Mouse (Mus musculus) monocyte, adult 2 months (primary cell): ENCODE data around the gene Pold4.

Source experiments
- DNase-seq, 2 experiments: peaks; one replicate each; pipeline ENCODE4 v3.0.0; 2022; ENCODE audit warnings: low spot score in 2 of 2, low read depth in 1 of 2

Pold4 gene

GRCm38 (mm10) chr19:4203604-4204326, 27.9 kb upstream of the Pold4 start:
- DNase-seq: no peak

DNA sequence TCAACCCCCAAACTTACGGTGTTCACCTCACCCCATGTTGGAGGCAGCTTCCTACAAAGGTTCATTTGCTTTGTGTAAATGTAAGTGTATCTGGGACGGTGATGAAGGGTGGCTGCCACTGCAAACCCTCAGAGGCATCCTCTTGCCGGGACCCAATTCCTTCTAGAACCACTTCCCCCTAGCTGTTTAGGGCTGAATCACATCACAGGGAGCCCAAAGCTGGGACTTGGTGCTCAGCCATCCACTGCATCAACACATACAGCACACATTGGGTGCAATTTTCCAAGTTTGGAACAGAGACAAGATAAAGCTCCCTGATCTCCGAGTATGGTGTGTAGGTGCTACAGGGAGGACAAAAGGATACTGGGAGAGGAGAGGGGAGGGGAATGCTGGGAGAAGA, 26.8 kb upstream of the Pold4 start:
- no peak for DNase-seq

DNA sequence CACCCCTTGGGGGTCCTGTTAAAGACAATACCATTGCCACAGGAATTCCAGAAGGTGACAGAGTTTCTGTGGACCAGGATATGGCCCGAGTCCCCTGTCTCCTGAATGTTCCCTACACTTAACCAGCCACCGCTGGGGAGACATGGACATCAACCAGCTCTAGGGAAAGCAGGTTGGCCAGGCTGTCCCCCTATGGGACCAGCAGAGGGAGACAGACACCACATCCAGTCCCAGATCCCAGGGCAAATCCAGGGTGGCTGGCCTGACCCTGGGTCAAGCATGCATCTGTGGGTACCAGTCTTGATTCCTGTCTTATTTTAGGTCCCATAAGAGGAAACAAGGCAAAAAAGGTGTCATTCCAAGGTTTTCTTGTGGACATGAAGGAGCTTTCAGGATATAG, 24.7 kb upstream of the Pold4 start:
- peak in 1 of 2 experiments; percentile 64 for DNase-seq

DNA sequence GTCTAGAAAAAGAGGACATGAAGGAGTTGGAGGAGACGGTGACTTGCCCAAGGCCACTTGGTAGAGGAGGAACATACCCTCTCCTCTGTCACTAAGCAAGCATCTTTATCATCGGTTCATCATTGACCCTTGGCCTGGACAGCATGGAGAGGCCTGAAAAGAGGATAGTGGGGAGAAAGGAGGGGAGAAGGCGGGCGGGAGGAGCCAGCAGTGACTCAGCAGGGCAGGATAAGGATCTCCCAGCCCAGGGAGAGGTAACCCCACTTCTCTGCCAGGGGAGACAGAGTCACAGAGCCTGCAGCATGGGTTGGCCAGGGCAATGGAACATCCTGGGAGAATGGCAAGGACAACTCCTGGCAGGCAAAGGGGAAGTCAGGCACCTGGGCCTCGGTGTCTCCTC, 23.1 kb upstream of the Pold4 start:
- no peak for DNase-seq

DNA sequence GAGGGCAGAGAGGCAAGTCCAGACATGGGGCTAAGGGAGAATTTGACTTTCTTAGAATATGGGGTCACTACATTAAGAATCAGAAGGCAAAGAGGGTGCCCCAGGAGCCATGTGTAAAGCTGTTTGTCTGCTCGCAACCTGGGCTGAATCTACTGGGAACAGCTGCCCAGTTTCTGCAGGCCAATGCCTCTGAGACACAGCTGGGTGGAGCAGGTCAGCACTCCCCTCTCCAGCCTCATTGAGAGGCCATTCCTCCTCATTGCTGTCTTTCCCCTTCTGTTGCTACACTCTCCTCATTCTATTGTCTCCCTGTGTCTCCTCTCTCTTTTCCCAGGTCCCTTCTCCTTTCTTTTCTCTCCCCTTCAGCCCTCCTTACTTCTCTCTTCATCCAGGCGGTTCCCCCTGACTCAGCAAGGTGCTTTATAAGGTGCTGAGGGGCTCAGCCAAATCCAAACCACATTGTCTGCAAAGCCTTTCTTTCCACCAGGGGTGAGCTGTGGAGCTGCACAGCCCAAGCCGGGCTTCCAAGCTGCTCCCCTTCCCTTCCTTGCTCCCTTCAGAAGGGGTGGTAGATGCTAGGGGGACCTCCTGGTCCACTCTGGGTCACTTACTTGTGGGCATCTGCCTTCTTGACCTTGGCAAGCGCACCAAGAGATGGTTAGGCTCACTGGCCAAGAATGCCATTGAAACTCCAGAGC, 19.7 kb upstream of the Pold4 start:
- no peak for DNase-seq

DNA sequence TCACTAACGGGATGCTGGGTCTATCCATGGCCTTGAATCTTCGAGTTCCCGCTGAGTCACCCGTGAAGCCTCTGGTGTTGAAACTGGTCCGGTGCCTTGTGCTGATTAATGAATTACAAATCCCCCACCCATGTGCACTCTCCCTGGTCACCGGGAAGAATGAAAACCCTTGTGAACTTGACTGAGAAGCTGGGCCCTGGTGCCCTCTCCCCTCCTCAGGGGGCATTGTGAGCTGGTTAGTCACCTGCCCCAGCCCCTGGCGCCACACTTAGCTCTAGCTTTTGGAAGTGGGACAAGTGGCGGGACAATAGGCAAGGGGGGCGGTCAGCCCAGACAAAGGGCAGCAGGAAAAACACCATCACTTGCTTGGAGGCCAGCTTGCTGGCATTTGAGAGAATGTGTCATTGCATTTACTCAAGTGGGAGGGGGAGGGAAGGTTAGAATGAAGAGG, 18.1 kb upstream of the Pold4 start:
- peak; percentile 42 to 55 for DNase-seq

- no peak for DNase-seq
Observed at GRCm38 (mm10) chr19:4214071-4214770, 17.5 kb upstream of the Pold4 start, which contains the start of the genes Clcf1 and AC109138.7. Gene Clcf1, plus strand, starts transcription at chr19:4214238. Gene AC109138.7, plus strand, starts transcription at chr19:4214357.

GRCm38 (mm10) chr19:4214771-4215450, 16.8 kb upstream of the Pold4 start:
- DNase-seq: no peak

- no peak for DNase-seq
Observed at GRCm38 (mm10) chr19:4215451-4215840, 16.3 kb upstream of the Pold4 start.

GRCm38 (mm10) chr19:4216041-4216685, 15.5 kb upstream of the Pold4 start:
- no peak for DNase-seq

DNA sequence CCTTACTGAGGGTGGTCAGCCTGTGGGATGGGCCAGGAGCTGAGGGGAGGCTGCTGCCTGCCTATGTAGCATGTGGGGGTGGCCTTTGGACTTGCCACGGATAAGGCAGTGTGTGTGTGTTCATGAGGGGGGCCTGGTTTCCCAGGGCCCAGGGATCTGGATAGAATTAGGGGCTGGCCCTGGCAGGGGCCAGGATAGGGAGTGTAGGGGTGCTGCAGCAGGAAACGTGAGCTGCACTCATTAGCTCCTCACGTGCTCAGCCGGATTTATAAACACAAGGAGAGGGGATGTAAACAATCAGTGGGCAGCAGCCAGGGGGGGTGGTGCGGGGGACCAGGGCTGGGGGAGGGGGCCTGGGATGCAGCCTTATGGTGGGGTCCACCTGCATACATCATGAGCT, 14.6 kb upstream of the Pold4 start:
- no peak for DNase-seq

GRCm38 (mm10) chr19:4217855-4218254, 13.8 kb upstream of the Pold4 start:
- no peak for DNase-seq

DNA sequence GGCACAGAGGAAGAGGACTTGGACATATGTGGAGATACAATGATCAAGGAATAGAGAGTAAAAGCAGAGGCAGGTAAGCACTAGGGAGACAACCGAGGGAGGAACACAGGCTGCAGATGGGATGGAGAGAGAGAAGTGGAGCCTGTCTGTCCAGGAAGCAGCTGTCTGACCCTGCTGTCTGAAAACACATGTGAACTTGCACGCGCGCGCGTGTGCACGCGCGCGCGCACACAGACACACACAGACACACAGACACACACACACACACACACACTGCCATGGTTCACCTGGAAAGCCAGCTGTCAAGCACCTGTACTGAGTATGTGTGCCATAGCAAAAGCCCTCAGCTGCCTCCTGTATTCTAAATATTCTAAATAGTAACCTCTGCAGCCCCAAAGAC, 13.4 kb upstream of the Pold4 start:
- no peak for DNase-seq

DNA sequence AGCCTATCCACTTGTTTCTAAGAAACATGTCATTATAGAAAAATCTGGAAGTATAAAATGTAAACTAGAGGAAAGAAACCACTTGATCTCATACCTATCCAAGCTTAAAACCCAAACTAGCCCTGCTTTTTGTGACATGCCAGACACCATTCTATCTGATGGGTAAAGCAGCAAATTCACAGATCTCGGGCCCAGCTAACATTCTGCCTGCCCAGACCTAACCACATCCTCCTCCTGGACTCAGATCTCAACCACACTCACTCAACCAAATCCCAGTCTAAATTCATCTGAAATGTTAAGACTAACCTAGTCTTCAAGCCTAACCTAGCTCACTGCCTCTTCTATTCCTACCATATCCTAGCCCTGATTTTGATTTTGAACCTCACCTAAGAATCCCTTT, 12.9 kb upstream of the Pold4 start:
- no peak for DNase-seq

DNA sequence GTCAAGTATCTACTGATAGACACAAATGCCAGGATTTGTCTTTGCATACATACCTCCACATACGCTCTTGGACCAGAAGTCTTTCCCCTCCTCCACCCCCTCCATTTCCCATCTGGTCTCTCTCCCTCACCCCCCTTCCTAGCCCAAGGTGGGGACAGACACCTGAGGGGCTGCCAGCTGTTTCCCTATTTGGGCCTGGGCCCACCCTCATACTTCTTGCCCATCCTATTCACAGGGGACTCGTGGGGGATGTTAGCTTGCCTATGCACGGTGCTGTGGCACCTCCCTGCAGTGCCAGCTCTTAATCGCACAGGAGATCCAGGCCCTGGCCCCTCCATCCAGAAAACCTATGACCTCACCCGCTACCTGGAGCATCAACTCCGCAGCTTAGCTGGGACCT, 11.8 kb upstream of the Pold4 start:
- DNase-seq: no peak

GRCm38 (mm10) chr19:4220416-4220815, 11.3 kb upstream of the Pold4 start:
- no peak for DNase-seq

- DNase-seq: no peak
Observed at GRCm38 (mm10) chr19:4220957-4221743, 10.5 kb upstream of the Pold4 start.

GRCm38 (mm10) chr19:4222165-4222564, 9.5 kb upstream of the Pold4 start:
- DNase-seq: no peak

DNA sequence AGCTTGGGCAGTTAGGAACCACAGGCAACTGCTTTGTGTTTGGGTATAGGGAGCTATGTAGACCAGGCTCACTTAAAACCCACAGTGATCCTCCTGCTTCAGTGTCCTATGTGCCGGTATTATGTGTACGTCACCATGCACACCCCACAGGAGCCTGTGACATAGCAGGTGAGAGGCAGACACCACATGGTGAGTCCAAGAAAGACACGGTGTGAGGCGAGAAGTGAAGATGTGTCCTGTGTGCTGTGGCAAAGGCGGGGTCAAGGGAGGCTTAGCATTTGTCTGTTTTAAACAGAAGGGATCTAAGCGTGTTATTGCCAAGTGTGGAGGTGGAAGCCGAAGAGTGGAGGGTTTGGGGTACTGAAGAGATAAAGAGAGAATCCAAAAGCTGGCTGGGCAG, 4.9 kb upstream of the Pold4 start:
- DNase-seq: no peak

- DNase-seq: no peak
Observed at GRCm38 (mm10) chr19:4227446-4227845, 4.3 kb upstream of the Pold4 start.
